Mouse (Mus musculus): ENCODE data around the gene Itln1. TPM values are rescaled to one million over a fixed set of nuclear protein-coding genes. Genes with fewer than 3 reads are reported as not detected.
A peak's percentile ranks its signal among the peaks of the same experiment; 100 is the strongest.

Itln1 gene
- polyA plus RNA-seq, 1 experiment = not detected

DNA sequence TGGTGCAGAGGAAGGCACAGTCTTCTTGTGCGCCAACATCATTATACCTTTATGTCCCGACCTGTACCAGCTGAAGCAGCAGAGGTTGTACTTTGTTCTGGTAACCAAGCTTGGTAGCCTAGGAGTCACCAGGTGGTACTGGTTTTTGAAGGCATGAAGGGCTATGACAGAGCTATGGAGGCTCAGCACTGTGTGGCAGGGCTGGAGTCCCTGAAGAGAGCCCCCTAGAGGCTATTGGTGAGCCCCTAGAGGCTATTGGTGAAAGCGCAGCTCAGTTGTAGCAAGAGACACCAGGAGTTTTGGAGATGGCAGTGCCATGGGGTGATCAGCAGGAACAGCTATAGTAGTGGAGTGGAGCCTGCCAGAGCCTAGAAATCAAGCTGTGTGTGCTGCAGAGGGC, 29.2 kb upstream of the Itln1 start:
- Histone ChIP-seq H3K79me3 (ENCODE audit: low read depth) (no peaks in the 10 kb centered on the region), H3ac (ENCODE audit: control insufficient read depth, insufficient read length, low read depth) (no peak overlapping the region), H3K36me3 (ENCODE audit: control insufficient read depth, insufficient read depth) (no peaks in the 10 kb centered on the region), H3K79me2 (ENCODE audit: control insufficient read depth, insufficient read depth) (no peaks in the 10 kb centered on the region), H3K4me3 (ENCODE audit: insufficient read depth, poor library complexity, severe bottlenecking) (no peak overlapping the region), H3K27me3 (ENCODE audit: control insufficient read depth, insufficient read depth, insufficient read length) (no peaks in the 10 kb centered on the region)
- no peak for TF ChIP-seq FOSL1 (IDR thresholded peaks at IDR 0.05; ENCODE audit: insufficient read depth, low read length, poor library complexity, severe bottlenecking)
- TF ChIP-seq MAX (IDR thresholded peaks at IDR 0.05) = no peak
- no peak for TF ChIP-seq MYOD1 (IDR thresholded peaks at IDR 0.05; ENCODE audit: control insufficient read depth, insufficient read length, low read depth)
- TF ChIP-seq USF1 (IDR thresholded peaks at IDR 0.05; ENCODE audit: low read depth) = no peak
- TF ChIP-seq CTCF (IDR thresholded peaks at IDR 0.05; ENCODE audit: control insufficient read depth, insufficient read depth, insufficient read length) = peak; percentile 1
- TF ChIP-seq MYOG (IDR thresholded peaks at IDR 0.05; ENCODE audit: control insufficient read depth, extremely low read depth, insufficient read length) = no peak
- TF ChIP-seq CEBPB (IDR thresholded peaks at IDR 0.05; ENCODE audit: low read depth) = no peak

DNA sequence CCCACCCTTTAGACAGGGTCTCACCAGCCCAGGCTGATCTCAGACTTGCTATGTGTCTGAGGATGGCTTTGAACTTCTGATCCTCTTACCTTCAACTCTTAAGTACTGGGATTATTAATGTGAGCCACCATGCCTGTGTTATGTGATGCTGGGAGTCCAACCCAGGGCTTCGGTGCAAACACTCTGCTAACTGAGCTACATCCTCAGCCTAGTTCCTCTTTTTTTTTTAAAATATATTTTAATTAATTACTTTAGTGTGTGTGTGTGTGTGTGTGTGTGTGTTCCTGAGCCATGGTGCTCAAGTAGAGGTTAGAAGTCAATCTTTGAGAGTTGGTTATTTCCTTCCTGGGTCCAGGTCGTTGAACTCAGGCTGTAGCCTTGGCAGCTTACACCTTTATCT, 27.9 kb upstream of the Itln1 start:
- H3ac ChIP-seq (ENCODE audit: control insufficient read depth, insufficient read length, low read depth) = no peak overlapping the region
- H3K79me3 ChIP-seq (ENCODE audit: low read depth) = no peaks in the 10 kb centered on the region
- TF ChIP-seq CTCF (IDR thresholded peaks at IDR 0.05; ENCODE audit: control insufficient read depth, insufficient read depth, insufficient read length) = no peak
- TF ChIP-seq FOSL1 (IDR thresholded peaks at IDR 0.05; ENCODE audit: insufficient read depth, low read length, poor library complexity, severe bottlenecking) = no peak
- TF ChIP-seq MAX (IDR thresholded peaks at IDR 0.05) = no peak
- no peak for TF ChIP-seq MYOD1 (IDR thresholded peaks at IDR 0.05; ENCODE audit: control insufficient read depth, insufficient read length, low read depth)
- TF ChIP-seq CEBPB (IDR thresholded peaks at IDR 0.05; ENCODE audit: low read depth) = no peak
- no peak for TF ChIP-seq USF1 (IDR thresholded peaks at IDR 0.05; ENCODE audit: low read depth)
- no peak for TF ChIP-seq MYOG (IDR thresholded peaks at IDR 0.05; ENCODE audit: control insufficient read depth, extremely low read depth, insufficient read length)
- no peaks in the 10 kb centered on the region for H3K79me2 ChIP-seq (ENCODE audit: control insufficient read depth, insufficient read depth)
- no peaks in the 10 kb centered on the region for H3K27me3 ChIP-seq (ENCODE audit: control insufficient read depth, insufficient read depth, insufficient read length)
- no peaks in the 10 kb centered on the region for H3K36me3 ChIP-seq (ENCODE audit: control insufficient read depth, insufficient read depth)
- H3K4me3 ChIP-seq (ENCODE audit: insufficient read depth, poor library complexity, severe bottlenecking) = no peak overlapping the region

DNA sequence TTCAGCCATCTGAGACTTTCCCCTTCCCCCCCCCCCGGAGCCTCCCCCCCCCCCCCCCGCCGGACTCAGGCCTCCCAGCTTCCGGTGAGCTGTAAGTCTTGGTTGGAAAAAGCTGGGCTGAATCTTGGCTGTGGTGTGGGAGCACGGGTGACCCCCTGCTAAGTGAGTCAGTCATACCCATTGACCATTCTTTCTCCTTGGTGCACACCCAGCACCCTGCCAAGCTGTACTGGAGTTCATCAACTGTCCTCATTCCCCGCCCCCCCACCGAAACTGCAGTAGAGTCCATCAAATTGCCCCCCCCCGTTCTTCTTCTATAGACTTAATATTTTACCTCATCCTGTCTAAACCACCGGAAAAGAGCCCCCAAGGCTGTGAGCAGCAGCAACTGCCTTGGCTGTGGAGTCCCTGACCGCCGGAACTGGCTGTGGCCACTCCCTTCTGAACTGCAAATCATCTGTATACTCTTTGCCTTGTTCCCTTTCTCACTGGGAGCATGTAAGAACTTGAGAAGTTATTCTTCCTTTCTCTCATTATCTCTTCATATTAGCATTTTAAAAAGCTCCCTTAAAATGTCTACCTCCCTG, 26.6 kb upstream of the Itln1 start:
- H3ac ChIP-seq (ENCODE audit: control insufficient read depth, insufficient read length, low read depth) = no peak overlapping the region
- H3K4me3 ChIP-seq (ENCODE audit: insufficient read depth, poor library complexity, severe bottlenecking) = no peak overlapping the region
- no peaks in the 10 kb centered on the region for H3K79me3 ChIP-seq (ENCODE audit: low read depth)
- TF ChIP-seq USF1 (IDR thresholded peaks at IDR 0.05; ENCODE audit: low read depth) (no peak), MAX (IDR thresholded peaks at IDR 0.05) (no peak), FOSL1 (IDR thresholded peaks at IDR 0.05; ENCODE audit: insufficient read depth, low read length, poor library complexity, severe bottlenecking) (no peak), MYOG (IDR thresholded peaks at IDR 0.05; ENCODE audit: control insufficient read depth, extremely low read depth, insufficient read length) (no peak), CTCF (IDR thresholded peaks at IDR 0.05; ENCODE audit: control insufficient read depth, insufficient read depth, insufficient read length) (no peak), MYOD1 (IDR thresholded peaks at IDR 0.05; ENCODE audit: control insufficient read depth, insufficient read length, low read depth) (no peak)
- H3K79me2 ChIP-seq (ENCODE audit: control insufficient read depth, insufficient read depth) = no peaks in the 10 kb centered on the region
- H3K36me3 ChIP-seq (ENCODE audit: control insufficient read depth, insufficient read depth) = no peaks in the 10 kb centered on the region
- H3K27me3 ChIP-seq (ENCODE audit: control insufficient read depth, insufficient read depth, insufficient read length) = no peaks in the 10 kb centered on the region

DNA sequence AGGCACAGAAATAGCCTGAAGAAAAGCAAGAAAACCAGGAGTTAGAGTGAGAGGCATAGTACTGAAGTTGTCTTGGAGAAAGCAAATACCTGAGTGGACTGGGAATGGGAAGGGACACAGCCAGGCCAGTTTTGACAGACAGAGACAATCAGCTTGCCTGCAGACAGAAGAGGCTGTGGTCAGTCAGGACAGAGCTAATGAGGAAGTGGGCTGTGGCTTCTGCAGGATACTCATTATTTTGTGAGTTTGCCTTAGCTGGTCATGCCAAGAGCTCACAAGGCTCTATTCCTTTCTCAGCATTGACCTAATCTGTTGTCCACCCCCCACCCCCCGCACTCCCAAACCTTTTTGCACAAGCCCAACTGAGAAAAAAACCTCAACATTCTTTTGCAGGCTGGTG, 26.1 kb upstream of the Itln1 start:
- no peaks in the 10 kb centered on the region for H3K36me3 ChIP-seq (ENCODE audit: control insufficient read depth, insufficient read depth)
- H3K27me3 ChIP-seq (ENCODE audit: control insufficient read depth, insufficient read depth, insufficient read length) = no peaks in the 10 kb centered on the region
- no peak overlapping the region for H3K4me3 ChIP-seq (ENCODE audit: insufficient read depth, poor library complexity, severe bottlenecking)
- H3ac ChIP-seq (ENCODE audit: control insufficient read depth, insufficient read length, low read depth) = no peak overlapping the region
- no peaks in the 10 kb centered on the region for H3K79me2 ChIP-seq (ENCODE audit: control insufficient read depth, insufficient read depth)
- TF ChIP-seq FOSL1 (IDR thresholded peaks at IDR 0.05; ENCODE audit: insufficient read depth, low read length, poor library complexity, severe bottlenecking) = no peak
- H3K79me3 ChIP-seq (ENCODE audit: low read depth) = no peaks in the 10 kb centered on the region

DNA sequence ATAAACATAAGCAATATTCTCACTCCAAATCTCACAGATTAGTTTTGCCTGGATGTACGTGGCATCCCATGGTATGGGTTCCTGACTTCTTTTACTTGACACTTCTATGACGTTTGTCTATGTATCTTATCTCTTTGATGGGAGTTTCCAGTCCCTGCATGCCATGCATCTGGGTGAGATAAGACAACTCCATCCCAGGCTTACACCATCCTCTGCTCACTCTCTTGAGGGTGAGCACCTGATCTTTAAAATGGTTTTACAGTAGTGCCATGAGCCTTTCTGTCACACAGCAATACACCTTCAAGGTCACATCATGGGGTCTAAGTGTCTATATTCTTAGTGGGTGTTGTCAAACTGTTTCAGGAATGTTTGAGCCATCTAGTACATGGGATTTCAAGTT, 25.2 kb upstream of the Itln1 start:
- H3K36me3 ChIP-seq (ENCODE audit: control insufficient read depth, insufficient read depth) = no peaks in the 10 kb centered on the region
- no peak overlapping the region for H3ac ChIP-seq (ENCODE audit: control insufficient read depth, insufficient read length, low read depth)
- no peak for TF ChIP-seq FOSL1 (IDR thresholded peaks at IDR 0.05; ENCODE audit: insufficient read depth, low read length, poor library complexity, severe bottlenecking)
- TF ChIP-seq CEBPB (IDR thresholded peaks at IDR 0.05; ENCODE audit: low read depth) = no peak
- TF ChIP-seq MYOD1 (IDR thresholded peaks at IDR 0.05; ENCODE audit: control insufficient read depth, insufficient read length, low read depth) = no peak
- no peak for TF ChIP-seq MAX (IDR thresholded peaks at IDR 0.05)
- TF ChIP-seq CTCF (IDR thresholded peaks at IDR 0.05; ENCODE audit: control insufficient read depth, insufficient read depth, insufficient read length) = no peak
- no peak for TF ChIP-seq USF1 (IDR thresholded peaks at IDR 0.05; ENCODE audit: low read depth)
- no peak for TF ChIP-seq MYOG (IDR thresholded peaks at IDR 0.05; ENCODE audit: control insufficient read depth, extremely low read depth, insufficient read length)

DNA sequence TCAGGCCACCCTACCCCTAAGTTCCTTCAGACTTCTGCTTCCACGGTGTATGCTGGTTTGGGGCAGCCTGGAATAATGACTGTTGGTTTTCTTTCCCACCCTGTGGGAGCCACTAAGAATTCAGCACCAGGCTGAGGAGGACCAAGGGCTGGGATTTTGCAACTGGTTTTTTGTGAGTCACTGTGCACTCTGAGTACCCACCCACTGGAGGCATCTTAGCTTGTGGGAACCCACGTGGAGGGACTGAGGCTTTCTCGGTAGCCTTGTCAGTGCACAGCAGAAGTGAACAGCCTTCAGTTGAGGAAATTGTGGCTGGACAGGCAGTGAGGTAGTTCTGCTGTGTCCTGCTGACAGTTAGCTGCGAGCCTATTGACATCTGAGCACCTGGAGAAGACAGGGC, 23.8 kb upstream of the Itln1 start, which contains the start of gene Cd244a:
Cd244a (plus strand) TSS at position 296 of the 400 bp plus-strand sequence.
- Histone ChIP-seq H3K36me3 (ENCODE audit: control insufficient read depth, insufficient read depth) (no peaks in the 10 kb centered on the region), H3K27me3 (ENCODE audit: control insufficient read depth, insufficient read depth, insufficient read length) (no peaks in the 10 kb centered on the region), H3K79me2 (ENCODE audit: control insufficient read depth, insufficient read depth) (no peaks in the 10 kb centered on the region), H3K4me3 (ENCODE audit: insufficient read depth, poor library complexity, severe bottlenecking) (no peak within 1 kb of the TSS), H3K79me3 (ENCODE audit: low read depth) (no peaks in the 10 kb centered on the region), H3ac (ENCODE audit: control insufficient read depth, insufficient read length, low read depth) (no peak within 1 kb of the TSS)
- no peak for TF ChIP-seq CTCF (IDR thresholded peaks at IDR 0.05; ENCODE audit: control insufficient read depth, insufficient read depth, insufficient read length)
- no peak for TF ChIP-seq MYOG (IDR thresholded peaks at IDR 0.05; ENCODE audit: control insufficient read depth, extremely low read depth, insufficient read length)
- no peak for TF ChIP-seq MAX (IDR thresholded peaks at IDR 0.05)
- TF ChIP-seq CEBPB (IDR thresholded peaks at IDR 0.05; ENCODE audit: low read depth) = no peak
- no peak for TF ChIP-seq USF1 (IDR thresholded peaks at IDR 0.05; ENCODE audit: low read depth)
- no peak for TF ChIP-seq MYOD1 (IDR thresholded peaks at IDR 0.05; ENCODE audit: control insufficient read depth, insufficient read length, low read depth)
- TF ChIP-seq FOSL1 (IDR thresholded peaks at IDR 0.05; ENCODE audit: insufficient read depth, low read length, poor library complexity, severe bottlenecking) = no peak

More for the DNA sequence above, 25.2 kb upstream of the Itln1 start:
- H3K79me2 ChIP-seq (ENCODE audit: control insufficient read depth, insufficient read depth) = no peaks in the 10 kb centered on the region
- H3K4me3 ChIP-seq (ENCODE audit: insufficient read depth, poor library complexity, severe bottlenecking) = no peak overlapping the region
- no peaks in the 10 kb centered on the region for H3K27me3 ChIP-seq (ENCODE audit: control insufficient read depth, insufficient read depth, insufficient read length)
- H3K79me3 ChIP-seq (ENCODE audit: low read depth) = no peaks in the 10 kb centered on the region
